ENCODE assay signal across 22 mouse cellular contexts in the genomic region with DNA sequence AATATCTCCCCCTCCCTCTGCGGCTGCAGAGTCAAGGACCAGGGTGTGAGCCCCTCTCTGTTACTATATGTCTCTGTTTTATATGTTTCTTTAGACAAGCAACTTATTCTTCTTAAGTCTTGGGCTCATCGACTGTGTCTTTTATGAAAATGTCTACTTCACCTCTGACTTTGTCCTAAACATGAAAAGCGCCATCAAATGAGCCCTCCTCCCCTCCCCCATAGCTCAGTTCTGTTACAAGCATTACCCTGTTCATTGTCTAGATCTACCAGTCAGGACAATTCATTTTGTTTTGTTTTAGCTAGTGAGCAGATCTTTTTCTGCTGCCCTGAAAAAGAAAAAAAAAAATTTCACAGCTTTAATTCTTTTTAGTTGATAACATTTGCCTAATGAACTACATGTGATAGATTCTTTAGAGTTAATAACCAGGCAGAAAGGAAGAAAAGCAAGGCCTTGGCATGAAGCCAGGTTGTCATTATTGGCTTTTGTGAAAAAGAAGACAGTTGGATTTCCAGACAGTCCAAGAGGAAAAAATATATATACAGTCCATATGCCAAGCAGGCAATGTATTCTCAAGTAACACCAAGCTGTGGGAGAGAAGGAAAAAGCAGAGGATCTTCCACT. TPM values are rescaled to one million over a fixed set of nuclear protein-coding genes. Genes with fewer than 3 reads are reported as not detected.
DNase-seq lines count a peak whose midpoint lies in the region; ATAC-seq and TF ChIP-seq lines count a peak whose summit lies in the region.
"Had no signal": no experiment of that assay in that cellular context is flagged by ENCODE, and none has a peak within 500 bp of the region (broad histone marks: within the 10 kb centered on the region; RNA-seq: fewer than 3 reads in every experiment).

No protein-coding gene starts in this region.

- no peaks in the 10 kb centered on the region for H3K36me3 ChIP-seq in midbrain, embryonic 14.5 days (ENCODE audit: control insufficient read depth, insufficient read depth, low read length)
- H3K36me3 ChIP-seq in midbrain, embryonic 10.5 days, result no peaks in the 10 kb centered on the region
- H3K36me3 ChIP-seq in embryonic facial prominence, embryonic 15.5 days, result no peaks in the 10 kb centered on the region
- no peaks in the 10 kb centered on the region for H3K36me3 ChIP-seq in limb, embryonic 10.5 days
- H3K36me3 ChIP-seq: heart, embryonic 12.5 days; hindbrain, embryonic 13.5 days had no signal

- H3K4me1 ChIP-seq in midbrain, embryonic 14.5 days (ENCODE audit: control insufficient read depth, insufficient read depth, low read length), result peaks cover 17% of the 10 kb centered on the region
- peaks cover 30% of the 10 kb centered on the region for H3K4me1 ChIP-seq in midbrain, embryonic 10.5 days
- peaks cover 10% of the 10 kb centered on the region; the same call in 1 of the 2 replicates for H3K4me1 ChIP-seq in embryonic facial prominence, embryonic 15.5 days
- peaks cover 18% of the 10 kb centered on the region for H3K4me1 ChIP-seq in limb, embryonic 10.5 days
- H3K4me1 ChIP-seq: heart, embryonic 12.5 days had no signal

- H3K4me3 ChIP-seq in midbrain, embryonic 14.5 days (replicated peaks; ENCODE audit: low read depth, low read length), result no peak overlapping the region
- H3K4me3 ChIP-seq in midbrain, embryonic 10.5 days, result no peak overlapping the region
- no peak overlapping the region for H3K4me3 ChIP-seq in embryonic facial prominence, embryonic 15.5 days (replicated peaks)
- no peak overlapping the region for H3K4me3 ChIP-seq in limb, embryonic 10.5 days
- H3K4me3 ChIP-seq in gastrocnemius, adult 2 months, result no peak overlapping the region
- H3K4me3 ChIP-seq: heart, embryonic 12.5 days; hindbrain, embryonic 13.5 days had no signal

- no peak overlapping the region for H3K4me2 ChIP-seq in midbrain, embryonic 14.5 days (ENCODE audit: low read length)
- no peak overlapping the region for H3K4me2 ChIP-seq in embryonic facial prominence, embryonic 15.5 days (replicated peaks)
- H3K4me2 ChIP-seq: heart, embryonic 12.5 days had no signal

- no peak overlapping the region for H3K9ac ChIP-seq in midbrain, embryonic 14.5 days (replicated peaks; ENCODE audit: low read length)
- H3K9ac ChIP-seq in embryonic facial prominence, embryonic 15.5 days, result no peak overlapping the region
- H3K9ac ChIP-seq: heart, embryonic 12.5 days; hindbrain, embryonic 13.5 days had no signal

- no peak for ATAC-seq in midbrain, embryonic 14.5 days (ENCODE audit: low FRiP score, low TSS enrichment)
- ATAC-seq in embryonic facial prominence, embryonic 15.5 days (ENCODE audit: insufficient number of reproducible peaks, low FRiP score, low TSS enrichment, low read depth), result no peak
- no peak for ATAC-seq in activated CD4-positive, CD25-positive, alpha-beta regulatory T cell, adult 4 months
- ATAC-seq: intestine, embryonic 16.5 days had no signal

- no peak overlapping the region for H3K27ac ChIP-seq in midbrain, embryonic 14.5 days (replicated peaks; ENCODE audit: low read depth, low read length)
- H3K27ac ChIP-seq in midbrain, embryonic 10.5 days (replicated peaks), result no peak overlapping the region
- H3K27ac ChIP-seq in embryonic facial prominence, embryonic 15.5 days (replicated peaks), result 0 out of 2 replicates have a peak overlapping the region, but pooled peaks have one; percentile 2
- peak overlapping the region; percentile 19 for H3K27ac ChIP-seq in limb, embryonic 10.5 days
- no peak overlapping the region for H3K27ac ChIP-seq in gastrocnemius, adult 2 months
- H3K27ac ChIP-seq: hindbrain, embryonic 13.5 days; kidney, postnatal 0 days had no signal

- no peaks in the 10 kb centered on the region for H3K9me3 ChIP-seq in midbrain, embryonic 14.5 days (ENCODE audit: control insufficient read depth, low read length)
- H3K9me3 ChIP-seq in midbrain, embryonic 10.5 days (replicated peaks), result no peaks in the 10 kb centered on the region
- no peaks in the 10 kb centered on the region for H3K9me3 ChIP-seq in embryonic facial prominence, embryonic 15.5 days (replicated peaks)
- H3K9me3 ChIP-seq in limb, embryonic 10.5 days (replicated peaks), result no peaks in the 10 kb centered on the region
- H3K9me3 ChIP-seq: heart, embryonic 12.5 days; hindbrain, embryonic 13.5 days had no signal

- 68% methylated on average over 3 of the region's 3 CpGs for WGBS in midbrain, embryonic 14.5 days
- WGBS in midbrain, embryonic 10.5 days, result 83% methylated on average over 3 of the region's 3 CpGs
- 49% methylated on average over 3 of the region's 3 CpGs for WGBS in embryonic facial prominence, embryonic 15.5 days
- 88% methylated on average over 3 of the region's 3 CpGs for WGBS in limb, embryonic 10.5 days

- no peak for TF ChIP-seq CTCF in gastrocnemius, adult 2 months (IDR thresholded peaks at IDR 0.05)

- peak; percentile 13 for DNase-seq in embryo, embryonic 11 days
- no peak for DNase-seq in embryo, embryonic 9.5 days (ENCODE audit: extremely low spot score)
- DNase-seq in midbrain, embryonic 14.5 days, result peak; percentile 37
- no peak for DNase-seq in midbrain, embryonic 10.5 days (ENCODE audit: low spot score)
- DNase-seq in limb, embryonic 10.5 days (ENCODE audit: low spot score), result no peak
- no peak for DNase-seq in gastrocnemius, adult 2 months
- DNase-seq: adrenal gland, postnatal 25 days; cerebellum, adult 11-12 months; cerebellum, postnatal 14 days; heart, postnatal 14 days; layer of hippocampus, postnatal 36 days; liver had no signal

- intact Hi-C loops in gastrocnemius, adult 2 months (cut with DNase I), result no loop called here

- H3K27me3 ChIP-seq in midbrain, embryonic 14.5 days (ENCODE audit: control insufficient read depth, insufficient read depth, low read length), result no peaks in the 10 kb centered on the region
- H3K27me3 ChIP-seq in midbrain, embryonic 10.5 days (ENCODE audit: low read depth, poor library complexity, severe bottlenecking), result no peaks in the 10 kb centered on the region
- no peaks in the 10 kb centered on the region for H3K27me3 ChIP-seq in embryonic facial prominence, embryonic 15.5 days
- H3K27me3 ChIP-seq in limb, embryonic 10.5 days (ENCODE audit: low read depth, poor library complexity, severe bottlenecking), result no peaks in the 10 kb centered on the region
- H3K27me3 ChIP-seq: heart, embryonic 12.5 days; hindbrain, embryonic 13.5 days had no signal

RNA-seq across cellular contexts. Expression of gene Adamts20, which starts 14.4 kb away (rescaled TPM):
- 2.6 and 3.5 TPM in 2 replicates for polyA plus RNA-seq in midbrain, embryonic 14.5 days (2014; fragmentation: Nextera tagmentation; extraction: Ambion mirVana)
- polyA plus RNA-seq in midbrain, embryonic 10.5 days (2016; fragmentation: Nextera tagmentation; extraction: Ambion mirVana), result 2.5 and 3.5 TPM in 2 replicates
- 8.7 and 9.3 TPM in 2 replicates for polyA plus RNA-seq in embryonic facial prominence, embryonic 15.5 days (2015; fragmentation: Nextera tagmentation; extraction: Ambion mirVana)
- 3.0 and 3.8 TPM in 2 replicates for polyA plus RNA-seq in limb, embryonic 10.5 days (2016; fragmentation: Nextera tagmentation; extraction: Ambion mirVana)
- 1 to 10 TPM; 2.9 to 5.4 TPM for total RNA-seq in gastrocnemius, adult 2 months (2021)
- polyA plus RNA-seq in activated CD4-positive, CD25-positive, alpha-beta regulatory T cell, adult 4 months (2017; shearing (Covaris generic)), result under 1 TPM in 1 of 2 experiments, not detected in 1; 0.17 TPM
- total RNA-seq: granulocyte monocyte progenitor cell, adult 5-6 weeks; megakaryocyte-erythroid progenitor cell, adult 5-6 weeks; neutrophil, adult 5-6 weeks had no signal
- polyA plus RNA-seq: CD4-positive, CD25-positive, alpha-beta regulatory T cell, adult 4 months had no signal

Comparison
In these comparisons a context has a peak if more than half of its experiments do, and no peak if none do; other contexts are left out.
1. DNase-seq: peak in embryo, embryonic 11 days (single experiment) and midbrain, embryonic 14.5 days (single experiment); none in embryo, embryonic 9.5 days (single experiment), midbrain, embryonic 10.5 days (single experiment), limb, embryonic 10.5 days (single experiment) and gastrocnemius, adult 2 months (single experiment).
2. H3K27ac ChIP-seq: peak in embryonic facial prominence, embryonic 15.5 days (single experiment) and limb, embryonic 10.5 days (single experiment); none in midbrain, embryonic 14.5 days (single experiment), midbrain, embryonic 10.5 days (single experiment) and gastrocnemius, adult 2 months (single experiment).